Mouse (Mus musculus) ES-Bruce4 (cell line): ENCODE data around the gene Rbpjl.

Experiments
- CTCF ChIP-seq: IDR thresholded peaks from one replicate; pipeline ENCODE4 v1.8.1; 2011; ENCODE audit warnings: low read depth, low read length
- EP300 ChIP-seq: IDR thresholded peaks from 2 replicates; pipeline ENCODE4 v1.6.1; 2011; ENCODE audit warnings: low read depth, low read length; ENCODE audit not compliant: insufficient read depth
- POLR2A ChIP-seq: IDR thresholded peaks from one replicate; pipeline ENCODE4 v1.8.1; 2011; ENCODE audit warnings: low read length; ENCODE audit not compliant: insufficient read depth

- no peak for TF ChIP-seq POLR2A
- TF ChIP-seq CTCF = no peak
- no peak for TF ChIP-seq EP300
Observed at GRCm38 (mm10) chr2:164434681-164435080, 31.7 kb downstream of the Rbpjl start.
